Comparison of ENCODE assay signal across 9 mouse cellular contexts in genomic region chr8:120421638-120422037, GRCm38 (mm10).
DNase-seq lines count a peak whose midpoint lies in the region; ATAC-seq and TF ChIP-seq lines count a peak whose summit lies in the region.
"Had no signal": no experiment of that assay in that cellular context is flagged by ENCODE, and none has a peak within 500 bp of the region (broad histone marks: within the 10 kb centered on the region; RNA-seq: fewer than 3 reads in every experiment).

No protein-coding gene starts in this region.

- H3K4me3 ChIP-seq in kidney, postnatal 0 days (replicated peaks; ENCODE audit: low read depth, low read length): no peak overlapping the region
- no peak overlapping the region for H3K4me3 ChIP-seq in heart, embryonic 11.5 days (ENCODE audit: low read depth, low read length)
- H3K4me3 ChIP-seq in midbrain, embryonic 12.5 days: no peak overlapping the region

- H3K27me3 ChIP-seq in kidney, postnatal 0 days (ENCODE audit: insufficient read depth, low read length): no peaks in the 10 kb centered on the region
- H3K27me3 ChIP-seq in heart, embryonic 11.5 days (ENCODE audit: control insufficient read depth, insufficient read depth, low read length): 0 out of 2 replicates have a peak, but pooled peaks cover 3% of the 10 kb centered on the region
- peaks cover 37% of the 10 kb centered on the region for H3K27me3 ChIP-seq in midbrain, embryonic 12.5 days

- no peak for ATAC-seq in kidney, postnatal 0 days (replicated peaks; ENCODE audit: low FRiP score, low read depth)
- no peak for ATAC-seq in heart, embryonic 11.5 days (replicated peaks; ENCODE audit: insufficient number of reproducible peaks, low FRiP score, low TSS enrichment)
- ATAC-seq in midbrain, embryonic 12.5 days (ENCODE audit: low FRiP score, low read depth): no peak
- no peak for ATAC-seq in granulocyte monocyte progenitor cell, adult 5-6 weeks (replicated peaks; ENCODE audit: poor library complexity, severe bottlenecking)

- H3K27ac ChIP-seq in kidney, postnatal 0 days: peak overlapping the region; percentile 2; the same call in 1 of the 2 replicates
- peak overlapping the region; percentile 25; the same call in 1 of the 2 replicates for H3K27ac ChIP-seq in heart, embryonic 11.5 days (ENCODE audit: low read depth, low read length)
- peak overlapping the region; percentile 69 for H3K27ac ChIP-seq in midbrain, embryonic 12.5 days (replicated peaks)

- no peak for TF ChIP-seq CTCF in kidney, postnatal 0 days (IDR thresholded peaks at IDR 0.05; ENCODE audit: low read depth)

- no peaks in the 10 kb centered on the region for H3K9me3 ChIP-seq in kidney, postnatal 0 days (replicated peaks; ENCODE audit: low read length)
- no peaks in the 10 kb centered on the region for H3K9me3 ChIP-seq in heart, embryonic 11.5 days (replicated peaks; ENCODE audit: control insufficient read depth, low read length)
- H3K9me3 ChIP-seq in midbrain, embryonic 12.5 days: no peaks in the 10 kb centered on the region

- peaks cover 58% of the 10 kb centered on the region for H3K4me1 ChIP-seq in kidney, postnatal 0 days (replicated peaks; ENCODE audit: insufficient read depth, low read length)
- H3K4me1 ChIP-seq in heart, embryonic 11.5 days (ENCODE audit: control insufficient read depth, insufficient read depth, low read length): peaks cover 82% of the 10 kb centered on the region
- peaks cover 92% of the 10 kb centered on the region for H3K4me1 ChIP-seq in midbrain, embryonic 12.5 days

- no peak overlapping the region for H3K4me2 ChIP-seq in kidney, postnatal 0 days (ENCODE audit: low read length)
- peak overlapping the region; percentile 6; the same call in 1 of the 2 replicates for H3K4me2 ChIP-seq in heart, embryonic 11.5 days
- no peak overlapping the region for H3K4me2 ChIP-seq in midbrain, embryonic 12.5 days (replicated peaks)

- WGBS in kidney, postnatal 0 days: 15% methylated on average over 9 of the region's 9 CpGs
- 8% methylated on average over 9 of the region's 9 CpGs for WGBS in heart, embryonic 11.5 days (ENCODE audit: insufficient replicate concordance)
- WGBS in midbrain, embryonic 12.5 days: 8% methylated on average over 9 of the region's 9 CpGs

- DNase-seq in kidney, postnatal 0 days (ENCODE audit: low spot score): peak; percentile 33
- DNase-seq in kidney, adult 9 months: no peak
- DNase-seq in adrenal gland, postnatal 36 days: peak; percentile 73
- DNase-seq in Muller cell, postnatal 12 days (ENCODE audit: inconsistent ontology term): no peak
- no peak for DNase-seq in testis, postnatal 14 days (ENCODE audit: low spot score)
- DNase-seq: lung, adult 2 months had no signal

- H3K36me3 ChIP-seq in kidney, postnatal 0 days (ENCODE audit: insufficient read depth, low read length): no peaks in the 10 kb centered on the region
- no peaks in the 10 kb centered on the region for H3K36me3 ChIP-seq in heart, embryonic 11.5 days (ENCODE audit: control insufficient read depth, insufficient read depth, low read length)
- no peaks in the 10 kb centered on the region for H3K36me3 ChIP-seq in midbrain, embryonic 12.5 days

- no peak overlapping the region for H3K9ac ChIP-seq in kidney, postnatal 0 days (ENCODE audit: low read depth, low read length)
- no peak overlapping the region; the same call in 1 of the 2 replicates for H3K9ac ChIP-seq in heart, embryonic 11.5 days (ENCODE audit: low read depth, low read length)
- H3K9ac ChIP-seq in midbrain, embryonic 12.5 days (replicated peaks): peak overlapping the region; percentile 24; the same call in 1 of the 2 replicates

Comparison
In these comparisons a context has a peak if more than half of its experiments do, and no peak if none do; other contexts are left out.
1. DNase-seq: peak in kidney, postnatal 0 days (single experiment) and adrenal gland, postnatal 36 days (2 of 2); none in kidney, adult 9 months (single experiment), Muller cell, postnatal 12 days (single experiment) and testis, postnatal 14 days (single experiment).
2. H3K27ac ChIP-seq: peak in every context shown above with its lines; median percentile 69 in midbrain, embryonic 12.5 days; 25 in heart, embryonic 11.5 days; 2 in kidney, postnatal 0 days.